Mouse (Mus musculus): ENCODE measurements around the gene Lnx1.

Lnx1 gene

GRCm38 (mm10) chr5:74649122-74649521 lies 53.6 kb downstream of the Lnx1 start:
- DNase-seq (ENCODE audit: low read depth): no peak

GRCm38 (mm10) chr5:74648216-74648615 lies 54.5 kb downstream of the Lnx1 start:
- DNase-seq (ENCODE audit: low read depth): no peak

DNA sequence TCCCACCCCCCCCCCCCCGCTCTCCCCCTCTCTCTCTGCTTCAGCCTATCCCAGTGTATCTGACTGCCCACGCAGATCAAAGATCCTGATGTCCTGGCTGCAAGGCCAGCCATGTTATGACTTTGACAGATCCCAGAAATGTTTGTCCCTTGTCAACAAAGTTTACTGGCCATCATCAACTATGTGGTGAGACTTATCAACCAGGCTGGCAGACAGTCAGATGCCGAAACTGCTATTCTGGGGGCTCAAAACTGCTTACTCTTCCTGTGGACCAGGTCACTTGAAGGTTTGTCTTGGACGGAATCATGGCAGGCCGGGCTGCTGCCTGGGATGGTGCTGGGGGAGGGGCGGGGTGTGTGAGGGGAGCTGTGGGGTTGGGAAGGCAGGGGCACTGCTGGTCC lies 55.1 kb downstream of the Lnx1 start:
- no peak for DNase-seq (ENCODE audit: low read depth)

DNA sequence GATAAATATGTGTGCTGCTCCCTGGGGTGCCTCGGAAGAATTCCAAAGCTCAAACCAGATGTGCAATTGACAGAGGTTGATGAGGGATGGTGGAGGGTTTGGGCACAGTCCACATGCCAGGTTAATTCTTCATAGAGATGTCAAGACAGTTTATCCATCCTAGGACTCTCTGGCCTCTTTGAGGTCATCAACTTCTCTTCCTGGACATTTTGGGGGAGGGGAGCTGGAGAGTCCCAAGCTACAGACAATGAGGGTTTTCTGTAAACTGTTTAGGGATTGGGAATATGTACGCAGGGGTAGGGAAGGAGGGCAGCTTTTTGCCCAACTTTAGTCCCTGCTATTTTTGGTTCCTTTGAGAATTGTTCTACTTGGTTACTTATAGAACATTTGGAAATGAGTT lies 60.4 kb downstream of the Lnx1 start:
- DNase-seq (ENCODE audit: low read depth): no peak

- peak; percentile 31 for DNase-seq (ENCODE audit: low read depth)
Measured at GRCm38 (mm10) chr5:74641000-74641399, 61.7 kb downstream of the Lnx1 start.

DNA sequence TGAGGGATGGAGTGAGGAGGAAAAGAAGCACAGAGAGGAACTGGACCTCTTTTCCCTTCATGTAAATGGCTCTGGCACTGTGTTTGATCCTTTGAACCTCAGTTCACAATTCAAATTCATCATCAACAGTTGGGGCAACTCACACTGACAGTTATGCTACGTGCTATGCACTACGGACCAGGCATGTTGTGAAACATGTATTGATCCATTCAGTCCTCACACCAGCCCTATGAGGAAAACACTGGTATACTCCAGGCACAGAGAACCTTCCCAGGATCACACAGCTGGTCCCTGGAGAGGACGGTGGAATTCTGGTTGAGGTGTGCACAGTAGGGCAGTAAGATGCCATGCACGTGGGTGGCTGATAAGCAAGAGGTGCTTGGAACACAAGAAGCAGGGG lies 62.2 kb downstream of the Lnx1 start:
- DNase-seq (ENCODE audit: low read depth): no peak

DNA sequence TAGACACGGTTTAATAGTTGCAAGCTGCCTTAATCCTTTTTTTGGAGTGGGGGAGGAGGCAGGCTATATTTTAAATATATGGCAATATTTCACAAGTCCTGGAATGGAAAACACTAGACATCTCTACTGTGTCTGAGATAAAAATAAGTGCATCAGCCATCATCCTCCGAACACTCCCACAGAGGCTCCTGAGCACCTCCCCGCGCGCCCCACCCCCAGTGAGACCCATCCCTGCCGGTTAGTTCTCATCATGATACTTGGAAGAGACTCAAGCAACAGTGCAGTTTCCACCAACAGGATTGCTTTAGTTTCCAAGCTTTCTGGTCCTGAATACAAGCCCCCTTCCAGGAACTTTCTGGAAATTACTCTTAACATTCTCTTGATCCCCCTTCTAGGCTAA lies 63.2 kb downstream of the Lnx1 start:
- no peak for DNase-seq (ENCODE audit: low read depth)

GRCm38 (mm10) chr5:74634391-74634790 lies 68.3 kb downstream of the Lnx1 start:
- no peak for DNase-seq (ENCODE audit: low read depth)

- DNase-seq (ENCODE audit: low read depth): no peak
Measured at GRCm38 (mm10) chr5:74633453-74633852, 69.3 kb downstream of the Lnx1 start.

DNA sequence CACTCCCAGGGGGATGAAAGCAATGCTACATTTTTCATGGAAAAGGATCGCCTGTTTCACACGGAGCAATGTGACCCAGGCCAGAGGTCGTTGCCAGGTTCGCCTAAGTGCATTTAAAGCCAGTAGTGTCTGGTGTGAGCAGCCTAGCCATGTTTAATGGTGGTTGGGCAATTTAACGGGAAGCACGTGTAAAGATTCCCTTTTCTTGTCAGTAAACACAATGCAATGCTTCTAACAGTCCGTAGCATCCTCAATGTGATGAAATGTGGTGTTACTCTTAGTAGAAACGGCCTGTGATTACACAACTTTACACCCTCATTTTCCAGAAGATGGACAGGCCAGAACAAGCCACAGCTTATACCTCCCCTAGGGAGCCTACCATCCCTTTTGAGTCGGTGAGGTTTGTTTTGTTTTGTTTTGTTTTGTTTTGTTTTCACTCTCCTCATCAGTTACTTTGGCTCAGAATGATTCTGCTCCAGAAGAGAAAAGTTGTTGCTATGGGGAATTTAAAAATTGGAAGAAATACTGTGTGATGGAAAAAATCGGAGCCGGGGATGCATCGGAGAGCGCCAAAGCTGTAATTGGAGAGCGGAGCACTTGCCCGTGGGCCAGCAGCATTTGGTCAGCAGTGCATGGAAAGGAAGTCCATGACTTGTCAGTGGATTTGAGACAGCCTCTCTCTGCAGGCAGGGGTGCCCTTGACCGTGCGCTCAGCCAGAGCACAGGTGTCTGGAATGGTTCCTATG lies 70.2 kb downstream of the Lnx1 start:
- DNase-seq (ENCODE audit: low read depth): no peak

GRCm38 (mm10) chr5:74628001-74628400 lies 74.7 kb downstream of the Lnx1 start:
- no peak for DNase-seq (ENCODE audit: low read depth)

GRCm38 (mm10) chr5:74624385-74624784 lies 78.3 kb downstream of the Lnx1 start:
- no peak for DNase-seq (ENCODE audit: low read depth)

DNA sequence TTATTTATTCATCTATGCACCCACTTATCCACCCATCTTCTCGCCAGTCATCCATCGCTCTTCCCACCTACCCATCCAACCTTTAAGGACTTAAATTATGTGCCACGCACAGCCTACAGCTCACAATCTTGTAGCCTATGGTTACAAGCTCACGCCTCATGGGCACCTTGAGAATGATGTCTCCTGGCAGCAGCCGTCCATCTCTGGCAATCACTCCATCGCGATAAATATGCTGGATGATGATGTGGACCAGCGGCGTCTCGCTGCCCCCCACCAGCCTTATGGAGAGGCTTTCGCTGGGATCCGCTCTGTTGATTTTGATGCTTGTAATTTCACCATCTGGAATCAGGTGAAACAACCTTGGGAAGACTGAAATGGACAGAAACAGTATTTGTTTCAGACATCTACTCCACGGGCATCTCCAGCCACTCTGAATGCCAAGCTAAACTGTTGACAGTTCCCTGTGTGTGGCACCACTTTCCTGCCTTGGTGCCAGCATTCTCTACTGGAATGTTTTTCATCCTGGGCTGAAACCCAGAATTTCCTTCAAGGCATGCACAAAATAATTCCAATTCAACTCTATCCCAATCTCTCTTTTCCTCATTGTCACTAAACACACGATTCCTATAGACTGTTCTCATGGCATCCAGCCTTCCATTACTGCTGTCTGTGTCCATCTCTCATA lies 79.3 kb downstream of the Lnx1 start:
- no peak for DNase-seq (ENCODE audit: low read depth)

DNA sequence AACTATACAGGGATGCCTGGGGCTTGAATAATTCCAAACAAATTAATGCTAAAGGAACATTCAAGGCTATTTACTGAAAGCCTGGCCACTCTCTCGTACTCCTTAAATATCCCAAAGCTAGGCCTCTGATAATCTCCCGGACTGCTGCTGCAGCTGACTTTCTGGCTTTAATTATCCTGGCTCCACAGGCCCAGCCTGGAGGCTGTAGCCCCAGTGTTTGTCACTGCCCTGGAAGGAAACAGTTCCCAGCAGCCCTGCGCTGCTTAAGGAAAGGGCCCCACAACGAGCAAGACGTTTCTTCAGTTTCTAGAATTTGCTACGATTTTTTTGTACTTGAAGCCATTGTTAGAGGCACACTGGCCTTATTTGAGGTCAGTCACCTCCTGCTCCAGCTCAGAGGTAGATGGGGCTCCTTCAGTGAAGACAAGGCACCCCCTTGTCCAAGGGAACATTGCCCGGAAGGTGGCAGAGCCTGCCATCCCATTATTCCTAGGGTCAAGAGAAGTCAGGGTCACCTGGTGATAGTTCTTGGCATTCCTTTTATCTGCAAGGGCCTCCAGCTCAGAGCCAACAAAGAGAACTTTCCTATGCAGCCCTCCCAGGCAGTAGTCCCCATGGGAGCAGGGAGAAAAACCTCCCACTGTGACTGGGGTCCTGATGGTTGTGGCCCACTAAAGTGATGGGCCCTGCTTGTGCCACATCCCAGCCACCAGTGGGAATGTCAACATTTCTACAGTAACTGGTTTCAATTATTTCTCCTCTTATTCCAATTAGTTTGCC lies 80.8 kb downstream of the Lnx1 start:
- DNase-seq (ENCODE audit: low read depth): no peak

DNA sequence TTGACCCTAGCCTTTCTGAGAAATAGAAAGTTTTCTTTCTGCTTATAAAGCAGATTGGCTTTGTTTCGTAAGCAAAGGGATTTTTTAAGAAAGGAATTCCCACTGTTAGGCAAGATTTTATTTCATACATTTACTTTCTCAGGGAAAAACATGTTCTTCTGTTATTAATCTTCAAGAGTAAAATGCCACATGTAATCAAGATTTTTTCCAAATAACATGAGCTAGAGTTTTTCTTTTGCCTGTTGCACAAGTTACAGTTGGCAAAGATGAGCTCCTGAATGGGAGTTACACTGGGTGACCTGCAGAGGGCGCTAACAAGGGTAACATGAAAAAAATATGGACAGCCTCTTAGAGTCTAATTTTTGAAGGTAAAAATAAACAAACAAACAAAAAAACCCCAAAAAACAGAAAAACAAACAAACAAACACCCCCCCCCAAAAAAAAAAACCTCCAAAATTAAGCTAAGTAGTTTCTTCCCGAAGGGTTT lies 84.1 kb downstream of the Lnx1 start:
- DNase-seq (ENCODE audit: low read depth): peak; percentile 19

- no peak for DNase-seq (ENCODE audit: low read depth)
Measured at GRCm38 (mm10) chr5:74617816-74618572, 84.7 kb downstream of the Lnx1 start.

GRCm38 (mm10) chr5:74613491-74614151 lies 89.1 kb downstream of the Lnx1 start:
- DNase-seq (ENCODE audit: low read depth): no peak

DNA sequence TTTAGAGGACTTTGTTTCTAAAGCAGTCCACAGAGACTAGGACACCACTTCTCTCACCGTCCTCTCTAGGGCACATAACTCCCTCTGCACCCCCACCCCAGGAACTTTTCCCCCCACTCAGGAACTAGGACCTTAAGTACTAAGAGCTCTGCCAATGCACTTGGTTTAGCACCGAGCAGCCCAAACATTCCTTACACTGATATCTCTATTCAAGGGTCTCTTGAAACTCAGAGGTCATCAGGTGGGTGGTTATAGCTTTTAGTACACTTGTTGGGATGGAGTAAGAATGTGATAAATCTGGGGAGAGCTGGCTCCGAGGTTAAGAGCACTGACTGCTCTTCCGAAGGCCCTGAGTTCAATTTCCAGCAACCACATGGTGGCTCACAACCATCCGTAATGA lies 90.0 kb downstream of the Lnx1 start:
- no peak for DNase-seq (ENCODE audit: low read depth)

- DNase-seq (ENCODE audit: low read depth): no peak
Measured at GRCm38 (mm10) chr5:74610511-74610910, 92.2 kb downstream of the Lnx1 start.

DNA sequence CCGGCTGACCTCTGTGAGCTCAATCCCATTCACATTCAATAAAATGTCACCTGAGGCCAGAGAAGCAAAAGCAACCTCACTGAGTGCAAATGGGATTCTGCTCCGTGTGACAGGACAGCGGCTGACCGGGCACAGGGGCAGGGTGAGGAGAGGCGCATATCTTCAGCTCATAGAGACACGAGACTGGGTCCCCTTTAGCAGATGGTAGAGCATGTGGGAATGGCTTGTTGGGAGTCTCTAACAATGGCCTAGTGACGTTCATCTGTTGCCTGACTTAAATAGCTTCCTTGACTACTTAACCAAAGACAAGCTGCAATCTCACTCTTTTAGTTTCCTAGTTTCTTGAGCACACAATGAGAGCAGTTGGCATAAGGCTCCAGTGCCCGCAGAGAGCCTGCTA lies 96.5 kb downstream of the Lnx1 start:
- no peak for DNase-seq (ENCODE audit: low read depth)

GRCm38 (mm10) chr5:74603306-74603705 lies 99.4 kb downstream of the Lnx1 start:
- DNase-seq (ENCODE audit: low read depth): no peak

GRCm38 (mm10) chr5:74602371-74602770 lies 100.3 kb downstream of the Lnx1 start:
- no peak for DNase-seq (ENCODE audit: low read depth)
